Mouse (Mus musculus) T-cell, adult 66 days (primary cell): ENCODE results near the gene Acot11. TPM values are rescaled to one million over a fixed set of nuclear protein-coding genes. Genes with fewer than 3 reads are reported as not detected.

Experiments used
- total RNA-seq, 2 experiments: library from RNA; stranded (reverse); gene quantifications; 3 replicates in 1 of 2; 4 replicates in 1 of 2; pipeline ENCODE4 v1.2.4; 2023

The Acot11 gene
- total RNA-seq, result 1 to 10 TPM; 3.1 to 4.1 TPM

GRCm38 (mm10) chr4:106804910-106805274, at the start of gene Acot11:
Gene Acot11 (minus strand): TSS chr4:106804998.

GRCm38 (mm10) chr4:106733636-106734035, 71.2 kb downstream of the Acot11 start, which contains the start of gene Fam151a:
Gene Fam151a (plus strand): TSS chr4:106733889.

DNA sequence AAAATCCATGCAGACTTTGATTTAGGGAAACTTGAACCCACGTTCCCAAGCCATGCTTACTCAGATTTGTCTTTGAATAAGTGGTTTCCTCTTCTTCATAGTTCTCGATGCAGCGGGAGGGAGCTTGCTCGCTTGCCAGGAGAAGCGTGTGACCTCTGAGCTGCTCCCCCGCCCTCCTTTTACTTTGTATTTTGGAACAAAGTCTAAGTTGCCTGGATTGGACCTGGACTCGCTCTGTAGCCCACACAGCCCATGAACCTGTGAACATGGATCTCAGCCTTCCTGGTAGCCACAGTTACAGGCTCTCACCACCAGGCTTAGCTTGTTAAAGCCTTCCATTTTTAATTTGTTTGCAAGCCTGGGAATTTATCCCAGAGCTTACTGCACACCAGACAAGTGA, 74.0 kb downstream of the Acot11 start, which contains the start of gene Mroh7:
TSS of gene Mroh7 (minus strand) at position 112 of the 400 bp plus-strand sequence.

Other genes with a start within 250 kb of the Acot11 start
- gene Dhcr24, start 244.0 kb downstream of the Acot11 start, total RNA-seq, result 10 to 100 TPM; 21.4 to 22.3 TPM
- not detected for gene Lexm, start 187.8 kb downstream of the Acot11 start, total RNA-seq
- gene Ttc22, start 182.6 kb downstream of the Acot11 start, total RNA-seq, result not detected
- gene Pars2, start 153.9 kb downstream of the Acot11 start, total RNA-seq, result 1 to 10 TPM; 5.3 to 5.5 TPM
- 10 to 100 TPM; 31.8 to 41.2 TPM for gene Ttc4, start 126.1 kb downstream of the Acot11 start, total RNA-seq
- gene Mroh7, start 74.1 kb downstream of the Acot11 start, total RNA-seq, result not detected
- gene Fam151a, start 71.1 kb downstream of the Acot11 start, total RNA-seq, result not detected
- 100 to 1,000 TPM; 107 to 115 TPM for gene Ssbp3, start 105.7 kb upstream of the Acot11 start, total RNA-seq